Comparison of ENCODE assay signal across 15 mouse cellular contexts in the genomic region with DNA sequence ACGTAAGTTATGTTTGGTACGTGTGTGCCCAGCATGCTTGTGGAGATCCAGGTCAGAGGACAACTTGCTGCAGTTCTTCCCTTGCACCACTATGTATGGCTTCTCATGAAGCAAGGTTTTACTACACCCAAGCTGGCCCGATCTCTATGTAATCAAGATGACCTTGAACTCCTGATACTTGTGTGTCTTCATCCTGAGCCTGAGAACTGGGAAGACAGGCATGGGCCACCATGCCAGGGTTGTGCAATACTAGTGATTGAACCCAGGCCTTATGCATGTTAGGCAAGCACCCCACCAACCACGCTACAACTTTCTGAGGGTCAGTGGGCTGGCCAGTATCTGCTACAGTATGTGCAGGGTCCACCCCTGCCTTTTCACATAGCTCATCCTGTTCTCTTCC. TPM values are rescaled to one million over a fixed set of nuclear protein-coding genes. Genes with fewer than 3 reads are reported as not detected.
"Had no signal": no experiment of that assay in that cellular context is flagged by ENCODE, and none has a peak within 500 bp of the region (broad histone marks: within the 10 kb centered on the region; RNA-seq: fewer than 3 reads in every experiment).

No protein-coding gene starts in this region.

- H3K4me3 ChIP-seq: left cerebral cortex, adult 2 months; limb, embryonic 10.5 days; midbrain, embryonic 13.5 days; neural tube, embryonic 12.5 days had no signal

- DNase-seq: kidney, postnatal 14 days; lung, adult 2 months; lung, postnatal 36 days; thymus, postnatal 4 days had no signal

- H3K27me3 ChIP-seq: midbrain, embryonic 13.5 days; neural tube, embryonic 12.5 days had no signal

- ATAC-seq: lung, postnatal 0 days; midbrain, embryonic 13.5 days had no signal

- H3K9me3 ChIP-seq: limb, embryonic 10.5 days; midbrain, embryonic 13.5 days; neural tube, embryonic 12.5 days had no signal

- H3K9ac ChIP-seq: liver, embryonic 14.5 days; midbrain, embryonic 13.5 days; neural tube, embryonic 12.5 days had no signal

- H3K4me2 ChIP-seq: midbrain, embryonic 13.5 days; neural tube, embryonic 12.5 days had no signal

- H3K27ac ChIP-seq: left cerebral cortex, adult 2 months; limb, embryonic 10.5 days; liver, embryonic 14.5 days; midbrain, embryonic 13.5 days; neural tube, embryonic 12.5 days; stomach, postnatal 0 days had no signal

RNA-seq across cellular contexts. Expression of a gene that starts 16.0 kb away (rescaled TPM):
- total RNA-seq: megakaryocyte progenitor cell, adult 5-6 weeks; monocyte, adult 5-6 weeks; neutrophil, adult 5-6 weeks had no signal

RNA-seq across cellular contexts. Expression of a gene that starts 29.0 kb away (rescaled TPM):
- total RNA-seq: monocyte, adult 5-6 weeks; neutrophil, adult 5-6 weeks had no signal
- polyA plus RNA-seq: kidney, embryonic 14.5 days; limb, embryonic 10.5 days; lung, postnatal 0 days; stomach, postnatal 0 days had no signal

RNA-seq across cellular contexts. Expression of a gene that starts 33.4 kb away (rescaled TPM):
- total RNA-seq: neutrophil, adult 5-6 weeks had no signal
